Comparison of ENCODE assay signal across 20 mouse cellular contexts in the genomic region with DNA sequence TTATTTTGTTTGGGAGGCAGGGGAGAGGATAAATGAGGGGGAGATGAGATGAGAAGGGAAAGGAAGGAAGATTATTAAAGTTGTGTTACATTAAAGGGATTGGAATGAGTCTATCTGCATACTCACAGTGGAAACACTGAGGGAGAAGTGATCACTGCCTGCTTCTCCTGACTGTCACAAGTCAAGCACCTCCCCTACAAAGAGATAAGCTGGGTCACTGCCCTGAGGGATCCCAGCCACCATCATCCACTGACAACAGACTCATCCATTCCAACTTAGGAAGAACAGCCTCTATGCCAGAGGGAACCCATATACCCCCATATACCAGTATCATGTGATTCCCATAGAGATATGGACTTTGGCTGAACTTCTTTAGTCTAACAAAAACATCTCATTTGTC.
"Had no signal": no experiment of that assay in that cellular context is flagged by ENCODE, and none has a peak within 500 bp of the region (broad histone marks: within the 10 kb centered on the region; RNA-seq: fewer than 3 reads in every experiment).

No protein-coding gene starts in this region.

- H3K4me2 ChIP-seq: limb, embryonic 12.5 days; limb, embryonic 15.5 days; midbrain, embryonic 13.5 days had no signal

- H3K36me3 ChIP-seq: limb, embryonic 12.5 days; limb, embryonic 15.5 days; midbrain, embryonic 13.5 days had no signal

- DNase-seq: kidney, adult 18-20 months; kidney, adult 9 months; kidney, postnatal 25 days; layer of hippocampus, adult 9-11 months; left cerebral cortex, postnatal 4 days; lung, adult 2 months; lung, postnatal 14 days; right cerebral cortex, postnatal 4 days; thymus, adult 2 months; thymus, postnatal 25 days had no signal

- H3K4me1 ChIP-seq: limb, embryonic 12.5 days; limb, embryonic 15.5 days had no signal

- H3K9ac ChIP-seq: limb, embryonic 12.5 days; limb, embryonic 15.5 days; midbrain, embryonic 13.5 days had no signal

- H3K27ac ChIP-seq: hindbrain, postnatal 0 days; layer of hippocampus, adult 2 months; left cerebral cortex, adult 2 months; limb, embryonic 12.5 days; limb, embryonic 15.5 days; macrophage; midbrain, embryonic 13.5 days; stomach, postnatal 0 days had no signal

- H3K4me3 ChIP-seq: layer of hippocampus, adult 2 months; left cerebral cortex, adult 2 months; limb, embryonic 12.5 days; limb, embryonic 15.5 days; midbrain, embryonic 13.5 days had no signal

- H3K27me3 ChIP-seq: limb, embryonic 12.5 days; limb, embryonic 15.5 days had no signal

- ATAC-seq: hindbrain, postnatal 0 days; inflammation-experienced regulatory T-cells, adult 6 months; intestine, embryonic 16.5 days; midbrain, embryonic 13.5 days had no signal

- H3K9me3 ChIP-seq: limb, embryonic 12.5 days; limb, embryonic 15.5 days; midbrain, embryonic 13.5 days had no signal
